Mouse (Mus musculus): ENCODE results near the gene Trio. TPM values are rescaled to one million over a fixed set of nuclear protein-coding genes. Genes with fewer than 3 reads are reported as not detected.

Gene Trio
- polyA plus RNA-seq, 1 experiment from 2014 or later, result 17.4 TPM

- WGBS, result 19% methylated on average over 5 of the region's 5 CpGs
- Histone ChIP-seq H3K9ac (ENCODE audit: low read depth, low read length) (no peak overlapping the region), H3K9me3 (replicated peaks; ENCODE audit: low read length) (no peaks in the 10 kb centered on the region), H3K4me1 (replicated peaks; ENCODE audit: insufficient read depth, low read length) (peaks cover 47% of the 10 kb centered on the region), H3K27me3 (ENCODE audit: insufficient read depth, low read length) (no peaks in the 10 kb centered on the region), H3K4me2 (ENCODE audit: low read length) (0 out of 2 replicates have a peak overlapping the region, but pooled peaks have one; percentile 45), H3K36me3 (ENCODE audit: insufficient read depth, low read length) (0 out of 2 replicates have a peak, but pooled peaks cover 5% of the 10 kb centered on the region), H3K4me3 (replicated peaks; ENCODE audit: low read depth, low read length) (no peak overlapping the region), H3K27ac (peak overlapping the region; percentile 26; the same call in 1 of the 2 replicates)
- DNase-seq (ENCODE audit: low spot score), result no peak
- no peak for TF ChIP-seq CTCF (IDR thresholded peaks at IDR 0.05; ENCODE audit: low read depth)
- no peak for ATAC-seq (replicated peaks; ENCODE audit: low FRiP score, low read depth)
Observed at GRCm38 (mm10) chr15:27992596-27992995, 33.1 kb downstream of the Trio start.

GRCm38 (mm10) chr15:27991892-27992593 lies 33.6 kb downstream of the Trio start:
- peak; percentile 70 for DNase-seq (ENCODE audit: low spot score)
- Histone ChIP-seq H3K4me3 (replicated peaks; ENCODE audit: low read depth, low read length) (no peak overlapping the region), H3K27ac (peak overlapping the region; percentile 26; the same call in 1 of the 2 replicates), H3K4me1 (replicated peaks; ENCODE audit: insufficient read depth, low read length) (peaks cover 44% of the 10 kb centered on the region), H3K27me3 (ENCODE audit: insufficient read depth, low read length) (no peaks in the 10 kb centered on the region), H3K9me3 (replicated peaks; ENCODE audit: low read length) (no peaks in the 10 kb centered on the region), H3K4me2 (ENCODE audit: low read length) (0 out of 2 replicates have a peak overlapping the region, but pooled peaks have one; percentile 4), H3K9ac (ENCODE audit: low read depth, low read length) (no peak overlapping the region), H3K36me3 (ENCODE audit: insufficient read depth, low read length) (0 out of 2 replicates have a peak, but pooled peaks cover 5% of the 10 kb centered on the region)
- ATAC-seq (replicated peaks; ENCODE audit: low FRiP score, low read depth), result no peak
- WGBS, result 38% methylated on average over 6 of the region's 6 CpGs
- no peak for TF ChIP-seq CTCF (IDR thresholded peaks at IDR 0.05; ENCODE audit: low read depth)

GRCm38 (mm10) chr15:27991066-27991701 lies 34.5 kb downstream of the Trio start:
- ATAC-seq (replicated peaks; ENCODE audit: low FRiP score, low read depth) (no peak), DNase-seq (ENCODE audit: low spot score) (no peak)
- H3K9ac ChIP-seq (ENCODE audit: low read depth, low read length), result no peak overlapping the region
- peak overlapping the region; percentile 10; the same call in 1 of the 2 replicates for H3K27ac ChIP-seq
- 49% methylated on average over 17 of the region's 17 CpGs for WGBS
- no peaks in the 10 kb centered on the region for H3K27me3 ChIP-seq (ENCODE audit: insufficient read depth, low read length)
- H3K4me1 ChIP-seq (replicated peaks; ENCODE audit: insufficient read depth, low read length), result peaks cover 38% of the 10 kb centered on the region
- TF ChIP-seq CTCF (IDR thresholded peaks at IDR 0.05; ENCODE audit: low read depth), result no peak
- H3K4me3 ChIP-seq (replicated peaks; ENCODE audit: low read depth, low read length), result no peak overlapping the region
- no peaks in the 10 kb centered on the region for H3K9me3 ChIP-seq (replicated peaks; ENCODE audit: low read length)
- H3K36me3 ChIP-seq (ENCODE audit: insufficient read depth, low read length), result 0 out of 2 replicates have a peak, but pooled peaks cover 1% of the 10 kb centered on the region
- H3K4me2 ChIP-seq (ENCODE audit: low read length), result no peak overlapping the region

GRCm38 (mm10) chr15:27987979-27988378 lies 37.7 kb downstream of the Trio start:
- Histone ChIP-seq H3K27me3 (ENCODE audit: insufficient read depth, low read length) (no peaks in the 10 kb centered on the region), H3K36me3 (ENCODE audit: insufficient read depth, low read length) (no peaks in the 10 kb centered on the region), H3K4me2 (ENCODE audit: low read length) (no peak overlapping the region), H3K9me3 (replicated peaks; ENCODE audit: low read length) (no peaks in the 10 kb centered on the region), H3K27ac (no peak overlapping the region), H3K4me3 (replicated peaks; ENCODE audit: low read depth, low read length) (no peak overlapping the region), H3K9ac (ENCODE audit: low read depth, low read length) (no peak overlapping the region), H3K4me1 (replicated peaks; ENCODE audit: insufficient read depth, low read length) (peaks cover 19% of the 10 kb centered on the region)
- DNase-seq (ENCODE audit: low spot score) (no peak), ATAC-seq (replicated peaks; ENCODE audit: low FRiP score, low read depth) (no peak)
- WGBS, result 83% methylated on average over 7 of the region's 7 CpGs
- no peak for TF ChIP-seq CTCF (IDR thresholded peaks at IDR 0.05; ENCODE audit: low read depth)

- H3K4me1 ChIP-seq (replicated peaks; ENCODE audit: insufficient read depth, low read length), result peaks cover 8% of the 10 kb centered on the region
- WGBS, result 61% methylated on average over 2 of the region's 2 CpGs
- ATAC-seq (replicated peaks; ENCODE audit: low FRiP score, low read depth), result no peak
Observed at GRCm38 (mm10) chr15:27984881-27985280, 40.8 kb downstream of the Trio start.

GRCm38 (mm10) chr15:27981764-27982500 lies 43.7 kb downstream of the Trio start:
- no peak overlapping the region for H3K4me2 ChIP-seq (ENCODE audit: low read length)

More at GRCm38 (mm10) chr15:27984881-27985280, 40.8 kb downstream of the Trio start:
- DNase-seq (ENCODE audit: low spot score), result no peak
- Histone ChIP-seq H3K27me3 (ENCODE audit: insufficient read depth, low read length) (no peaks in the 10 kb centered on the region), H3K36me3 (ENCODE audit: insufficient read depth, low read length) (no peaks in the 10 kb centered on the region), H3K4me2 (ENCODE audit: low read length) (no peak overlapping the region), H3K9ac (ENCODE audit: low read depth, low read length) (no peak overlapping the region), H3K4me3 (replicated peaks; ENCODE audit: low read depth, low read length) (no peak overlapping the region), H3K9me3 (replicated peaks; ENCODE audit: low read length) (no peaks in the 10 kb centered on the region), H3K27ac (no peak overlapping the region)
- no peak for TF ChIP-seq CTCF (IDR thresholded peaks at IDR 0.05; ENCODE audit: low read depth)

More at GRCm38 (mm10) chr15:27981764-27982500, 43.7 kb downstream of the Trio start:
- DNase-seq (ENCODE audit: low spot score) (no peak), ATAC-seq (replicated peaks; ENCODE audit: low FRiP score, low read depth) (no peak)
- H3K4me3 ChIP-seq (replicated peaks; ENCODE audit: low read depth, low read length), result no peak overlapping the region
- H3K36me3 ChIP-seq (ENCODE audit: insufficient read depth, low read length), result no peaks in the 10 kb centered on the region
- no peaks in the 10 kb centered on the region for H3K27me3 ChIP-seq (ENCODE audit: insufficient read depth, low read length)
- no peak overlapping the region for H3K9ac ChIP-seq (ENCODE audit: low read depth, low read length)
- peaks cover 8% of the 10 kb centered on the region for H3K4me1 ChIP-seq (replicated peaks; ENCODE audit: insufficient read depth, low read length)
- no peak for TF ChIP-seq CTCF (IDR thresholded peaks at IDR 0.05; ENCODE audit: low read depth)
- H3K9me3 ChIP-seq (replicated peaks; ENCODE audit: low read length), result no peaks in the 10 kb centered on the region
- H3K27ac ChIP-seq, result no peak overlapping the region
- 39% methylated on average over 13 of the region's 13 CpGs for WGBS
